Mouse (Mus musculus): ENCODE measurements around the gene Sall2. TPM values are rescaled to one million over a fixed set of nuclear protein-coding genes. Genes with fewer than 3 reads are reported as not detected.
A peak's percentile ranks its signal among the peaks of the same experiment; 100 is the strongest.
"Not testable (repeated sequence)": the region's sequence is repeated elsewhere in the genome, so short reads cannot be mapped to it uniquely, and the experiment has no call there.

The Sall2 gene
- total and polyA plus RNA-seq, 3 experiments: 2.3 to 7.8 (median 5.2) TPM

- peaks cover 49% of the 10 kb centered on the region for H3K27me3 ChIP-seq (ENCODE audit: insufficient read depth, low read length)
- ATAC-seq (ENCODE audit: extremely low read depth, insufficient number of reproducible peaks, low FRiP score, poor library complexity, severe bottlenecking): no peak; the same call in 1 of the 2 replicates
- peaks cover 29% of the 10 kb centered on the region for H3K4me1 ChIP-seq (ENCODE audit: insufficient read depth, low read depth, low read length)
- H3K9me3 ChIP-seq (replicated peaks): no peaks in the 10 kb centered on the region; the same call in 1 of the 2 replicates
- DNase-seq (ENCODE audit: low spot score): peak; percentile 60
- TF ChIP-seq TAL1 (conservative IDR thresholded peaks at IDR 0.05; ENCODE audit: low read depth, low read length): no peak
- TF ChIP-seq GATA2 (IDR thresholded peaks at IDR 0.05; ENCODE audit: borderline replicate concordance, low read depth, low read length): no peak
- no peak for TF ChIP-seq CTCF (IDR thresholded peaks at IDR 0.05; ENCODE audit: low read depth, low read length)
- no peak for TF ChIP-seq GATA1 (IDR thresholded peaks at IDR 0.05; ENCODE audit: borderline replicate concordance, low read length)
- TF ChIP-seq POLR2AphosphoS5 (IDR thresholded peaks at IDR 0.05; ENCODE audit: insufficient replicate concordance, low read depth, low read length): no peak
- peaks cover 28% of the 10 kb centered on the region for H3K36me3 ChIP-seq (replicated peaks)
- peak overlapping the region; percentile 74 for H3K4me3 ChIP-seq (ENCODE audit: low read depth, low read length)
These were observed 12.6 kb downstream of the Sall2 start for GRCm38 (mm10) chr14:52315792-52316440.

- H3K27me3 ChIP-seq (ENCODE audit: insufficient read depth, low read length): peaks cover 49% of the 10 kb centered on the region
- H3K4me3 ChIP-seq (ENCODE audit: low read depth, low read length): peak overlapping the region; percentile 74
- DNase-seq (ENCODE audit: low spot score) (no peak), ATAC-seq (ENCODE audit: extremely low read depth, insufficient number of reproducible peaks, low FRiP score, poor library complexity, severe bottlenecking) (no peak)
- no peaks in the 10 kb centered on the region; the same call in 1 of the 2 replicates for H3K9me3 ChIP-seq (replicated peaks)
- peaks cover 28% of the 10 kb centered on the region for H3K36me3 ChIP-seq (replicated peaks)
- TF ChIP-seq GATA2 (IDR thresholded peaks at IDR 0.05; ENCODE audit: borderline replicate concordance, low read depth, low read length) (no peak), POLR2AphosphoS5 (IDR thresholded peaks at IDR 0.05; ENCODE audit: insufficient replicate concordance, low read depth, low read length) (no peak), GATA1 (IDR thresholded peaks at IDR 0.05; ENCODE audit: borderline replicate concordance, low read length) (no peak), CTCF (IDR thresholded peaks at IDR 0.05; ENCODE audit: low read depth, low read length) (no peak), TAL1 (conservative IDR thresholded peaks at IDR 0.05; ENCODE audit: low read depth, low read length) (no peak)
- H3K4me1 ChIP-seq (ENCODE audit: insufficient read depth, low read depth, low read length): peaks cover 29% of the 10 kb centered on the region
These were observed 13.2 kb downstream of the Sall2 start for GRCm38 (mm10) chr14:52315283-52315780.

- TF ChIP-seq TAL1 (conservative IDR thresholded peaks at IDR 0.05; ENCODE audit: low read depth, low read length) (no peak), GATA2 (IDR thresholded peaks at IDR 0.05; ENCODE audit: borderline replicate concordance, low read depth, low read length) (no peak), CTCF (IDR thresholded peaks at IDR 0.05; ENCODE audit: low read depth, low read length) (no peak), GATA1 (IDR thresholded peaks at IDR 0.05; ENCODE audit: borderline replicate concordance, low read length) (no peak), POLR2AphosphoS5 (IDR thresholded peaks at IDR 0.05; ENCODE audit: insufficient replicate concordance, low read depth, low read length) (no peak)
- DNase-seq (ENCODE audit: low spot score) (no peak), ATAC-seq (ENCODE audit: extremely low read depth, insufficient number of reproducible peaks, low FRiP score, poor library complexity, severe bottlenecking) (no peak)
- Histone ChIP-seq H3K9me3 (replicated peaks) (no peaks in the 10 kb centered on the region; the same call in 1 of the 2 replicates), H3K4me1 (ENCODE audit: insufficient read depth, low read depth, low read length) (peaks cover 29% of the 10 kb centered on the region), H3K36me3 (replicated peaks) (peaks cover 28% of the 10 kb centered on the region), H3K27me3 (ENCODE audit: insufficient read depth, low read length) (peaks cover 48% of the 10 kb centered on the region), H3K4me3 (ENCODE audit: low read depth, low read length) (no peak overlapping the region)
These were observed 13.8 kb downstream of the Sall2 start for GRCm38 (mm10) chr14:52314808-52315150.

- TF ChIP-seq GATA1 (IDR thresholded peaks at IDR 0.05; ENCODE audit: borderline replicate concordance, low read length): no peak
- TF ChIP-seq CTCF (IDR thresholded peaks at IDR 0.05; ENCODE audit: low read depth, low read length): no peak
- no peak for TF ChIP-seq GATA2 (IDR thresholded peaks at IDR 0.05; ENCODE audit: borderline replicate concordance, low read depth, low read length)
- TF ChIP-seq POLR2AphosphoS5 (IDR thresholded peaks at IDR 0.05; ENCODE audit: insufficient replicate concordance, low read depth, low read length): no peak
- no peak for TF ChIP-seq TAL1 (conservative IDR thresholded peaks at IDR 0.05; ENCODE audit: low read depth, low read length)
- Histone ChIP-seq H3K4me1 (ENCODE audit: insufficient read depth, low read depth, low read length) (peaks cover 29% of the 10 kb centered on the region), H3K4me3 (ENCODE audit: low read depth, low read length) (no peak overlapping the region), H3K9me3 (replicated peaks) (no peaks in the 10 kb centered on the region; the same call in 1 of the 2 replicates), H3K27me3 (ENCODE audit: insufficient read depth, low read length) (peaks cover 46% of the 10 kb centered on the region), H3K36me3 (replicated peaks) (peaks cover 28% of the 10 kb centered on the region)
- DNase-seq (ENCODE audit: low spot score) (no peak), ATAC-seq (ENCODE audit: extremely low read depth, insufficient number of reproducible peaks, low FRiP score, poor library complexity, severe bottlenecking) (no peak)
These were observed 14.4 kb downstream of the Sall2 start for GRCm38 (mm10) chr14:52313931-52314807.

GRCm38 (mm10) chr14:52310906-52311305 lies 17.7 kb downstream of the Sall2 start:
- H3K4me1 ChIP-seq (ENCODE audit: insufficient read depth, low read depth, low read length): peaks cover 40% of the 10 kb centered on the region
- no peak for TF ChIP-seq GATA1 (IDR thresholded peaks at IDR 0.05; ENCODE audit: borderline replicate concordance, low read length)
- no peak for TF ChIP-seq CTCF (IDR thresholded peaks at IDR 0.05; ENCODE audit: low read depth, low read length)
- no peak for TF ChIP-seq GATA2 (IDR thresholded peaks at IDR 0.05; ENCODE audit: borderline replicate concordance, low read depth, low read length)
- TF ChIP-seq TAL1 (conservative IDR thresholded peaks at IDR 0.05; ENCODE audit: low read depth, low read length): no peak
- no peak overlapping the region for H3K4me3 ChIP-seq (ENCODE audit: low read depth, low read length)
- peaks cover 32% of the 10 kb centered on the region for H3K27me3 ChIP-seq (ENCODE audit: insufficient read depth, low read length)
- DNase-seq (ENCODE audit: low spot score) (no peak), ATAC-seq (ENCODE audit: extremely low read depth, insufficient number of reproducible peaks, low FRiP score, poor library complexity, severe bottlenecking) (no peak)
- no peaks in the 10 kb centered on the region for H3K9me3 ChIP-seq (replicated peaks)
- H3K36me3 ChIP-seq (replicated peaks): peaks cover 28% of the 10 kb centered on the region

- Histone ChIP-seq H3K27me3 (ENCODE audit: insufficient read depth, low read length) (peaks cover 27% of the 10 kb centered on the region), H3K4me1 (ENCODE audit: insufficient read depth, low read depth, low read length) (peaks cover 35% of the 10 kb centered on the region), H3K36me3 (replicated peaks) (peaks cover 28% of the 10 kb centered on the region)
- not testable (repeated sequence) for ATAC-seq (ENCODE audit: extremely low read depth, insufficient number of reproducible peaks, low FRiP score, poor library complexity, severe bottlenecking); H3K4me3 ChIP-seq (ENCODE audit: low read depth, low read length); H3K9me3 ChIP-seq (replicated peaks); DNase-seq (ENCODE audit: low spot score)
These were observed 18.2 kb downstream of the Sall2 start for GRCm38 (mm10) chr14:52310343-52310742.
